Mouse (Mus musculus): ENCODE measurements around the gene Ccdc148. TPM values are rescaled to one million over a fixed set of nuclear protein-coding genes. Genes with fewer than 3 reads are reported as not detected.

The Ccdc148 gene
- polyA plus RNA-seq, 1 experiment from 2014 or later: 0.38 TPM

DNA sequence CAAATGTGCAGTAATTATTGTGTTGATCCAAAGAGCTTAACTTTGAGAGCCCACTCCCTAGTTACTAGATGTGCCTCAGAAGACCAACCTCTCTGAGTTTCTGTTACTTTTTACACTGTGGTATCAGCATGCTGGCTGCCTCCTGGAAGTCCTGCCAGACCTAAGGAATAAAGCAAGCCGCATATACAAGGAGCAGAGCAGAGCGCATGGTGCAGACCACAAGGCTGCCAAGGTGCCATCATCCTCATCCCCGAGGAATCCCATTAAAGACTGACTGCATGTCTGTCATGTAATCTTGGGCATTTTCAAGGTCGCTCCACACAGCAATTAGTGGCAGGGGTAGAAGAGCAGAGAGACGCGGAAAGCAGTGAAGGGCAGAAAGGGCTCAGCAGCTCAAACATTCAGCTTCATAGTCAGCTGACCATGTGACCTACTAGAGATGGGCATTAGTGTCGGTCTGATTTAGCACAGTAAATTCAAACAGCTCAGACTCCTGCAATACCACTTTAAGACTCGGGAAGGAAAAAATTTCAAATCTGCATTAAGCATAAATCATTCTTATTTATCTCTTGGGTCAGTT is 110.1 kb downstream of the Ccdc148 start:
- H3K36me3 ChIP-seq (ENCODE audit: control insufficient read depth, insufficient read depth, low read length): no peaks in the 10 kb centered on the region
- no peak overlapping the region for H3K9ac ChIP-seq (ENCODE audit: low read length)
- no peak overlapping the region for H3K27ac ChIP-seq (ENCODE audit: low read depth, low read length)
- no peaks in the 10 kb centered on the region for H3K27me3 ChIP-seq (ENCODE audit: control insufficient read depth, insufficient read depth, low read length)
- no peaks in the 10 kb centered on the region for H3K9me3 ChIP-seq (ENCODE audit: control insufficient read depth, low read length)
- H3K4me2 ChIP-seq (ENCODE audit: low read depth): no peak overlapping the region
- WGBS: 74% methylated on average over 8 of the region's 8 CpGs
- no peak for ATAC-seq (ENCODE audit: insufficient read depth, low FRiP score, low TSS enrichment)
- H3K4me3 ChIP-seq (ENCODE audit: low read depth, low read length): no peak overlapping the region
- no peaks in the 10 kb centered on the region for H3K4me1 ChIP-seq (ENCODE audit: control insufficient read depth, insufficient read depth, low read length)
- no peak for DNase-seq (ENCODE audit: low spot score)

DNA sequence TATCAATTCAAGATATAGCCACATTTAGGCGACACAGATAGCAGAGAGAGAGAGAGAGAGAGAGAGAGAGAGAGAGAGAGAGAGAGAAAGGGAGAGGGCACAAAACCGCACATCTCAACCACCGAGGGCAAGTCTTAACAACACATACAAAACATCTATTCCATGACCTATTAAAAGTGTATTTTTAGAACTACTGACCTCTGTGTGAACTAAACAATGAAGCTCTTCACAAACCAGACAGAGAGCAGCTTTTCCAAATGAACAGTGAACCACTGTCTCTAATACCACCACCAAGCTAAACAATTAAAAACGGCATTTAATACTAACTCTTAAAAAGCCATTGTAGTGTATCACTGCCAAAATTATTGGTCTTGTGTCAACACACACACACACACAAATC is 110.8 kb downstream of the Ccdc148 start:
- Histone ChIP-seq H3K4me3 (ENCODE audit: low read depth, low read length) (no peak overlapping the region), H3K9me3 (ENCODE audit: control insufficient read depth, low read length) (no peaks in the 10 kb centered on the region), H3K4me1 (ENCODE audit: control insufficient read depth, insufficient read depth, low read length) (no peaks in the 10 kb centered on the region), H3K4me2 (ENCODE audit: low read depth) (no peak overlapping the region), H3K27ac (ENCODE audit: low read depth, low read length) (no peak overlapping the region), H3K9ac (ENCODE audit: low read length) (no peak overlapping the region), H3K27me3 (ENCODE audit: control insufficient read depth, insufficient read depth, low read length) (no peaks in the 10 kb centered on the region), H3K36me3 (ENCODE audit: control insufficient read depth, insufficient read depth, low read length) (no peaks in the 10 kb centered on the region)
- no peak for ATAC-seq (ENCODE audit: insufficient read depth, low FRiP score, low TSS enrichment)
- 48% methylated on average over 4 of the region's 4 CpGs for WGBS
- DNase-seq (ENCODE audit: low spot score): no peak

DNA sequence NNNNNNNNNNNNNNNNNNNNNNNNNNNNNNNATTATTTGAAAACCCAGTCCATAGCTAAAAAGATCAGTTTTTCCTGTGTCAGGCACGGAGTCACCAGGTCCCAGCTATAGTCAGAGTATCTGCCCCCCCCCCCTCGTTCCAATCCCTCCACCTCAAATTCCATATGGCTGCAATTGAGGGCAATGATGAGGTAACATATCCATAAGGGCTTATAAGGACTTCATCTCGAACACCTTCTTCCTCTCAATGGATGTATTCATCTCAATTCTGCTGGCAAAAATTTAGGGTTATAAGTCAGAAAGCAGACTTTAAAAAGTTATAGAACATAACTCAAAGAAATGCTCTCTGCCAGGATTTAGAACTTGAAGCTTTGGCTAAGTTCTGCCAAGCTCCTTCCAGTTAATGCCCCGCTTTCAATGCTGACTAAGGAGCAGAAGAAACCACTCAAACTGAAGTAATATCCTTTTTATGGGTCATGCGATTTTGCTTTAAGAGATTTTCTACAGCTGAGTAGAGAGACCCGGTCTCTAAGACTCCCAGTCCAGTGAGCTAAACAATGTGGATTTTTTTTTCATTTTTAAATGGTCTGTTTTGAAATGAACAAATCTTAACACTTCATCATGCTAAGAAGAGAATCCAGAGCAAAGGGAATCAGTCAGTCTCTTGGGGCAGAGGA is 111.6 kb downstream of the Ccdc148 start:
- Histone ChIP-seq H3K4me2 (ENCODE audit: low read depth) (no peak overlapping the region), H3K9me3 (ENCODE audit: control insufficient read depth, low read length) (no peaks in the 10 kb centered on the region), H3K9ac (ENCODE audit: low read length) (no peak overlapping the region), H3K27ac (ENCODE audit: low read depth, low read length) (no peak overlapping the region), H3K36me3 (ENCODE audit: control insufficient read depth, insufficient read depth, low read length) (no peaks in the 10 kb centered on the region), H3K27me3 (ENCODE audit: control insufficient read depth, insufficient read depth, low read length) (no peaks in the 10 kb centered on the region), H3K4me1 (ENCODE audit: control insufficient read depth, insufficient read depth, low read length) (no peaks in the 10 kb centered on the region), H3K4me3 (ENCODE audit: low read depth, low read length) (no peak overlapping the region)
- ATAC-seq (ENCODE audit: insufficient read depth, low FRiP score, low TSS enrichment) (no peak), DNase-seq (ENCODE audit: low spot score) (no peak)
- 56% methylated on average over 6 of the region's 6 CpGs for WGBS

DNA sequence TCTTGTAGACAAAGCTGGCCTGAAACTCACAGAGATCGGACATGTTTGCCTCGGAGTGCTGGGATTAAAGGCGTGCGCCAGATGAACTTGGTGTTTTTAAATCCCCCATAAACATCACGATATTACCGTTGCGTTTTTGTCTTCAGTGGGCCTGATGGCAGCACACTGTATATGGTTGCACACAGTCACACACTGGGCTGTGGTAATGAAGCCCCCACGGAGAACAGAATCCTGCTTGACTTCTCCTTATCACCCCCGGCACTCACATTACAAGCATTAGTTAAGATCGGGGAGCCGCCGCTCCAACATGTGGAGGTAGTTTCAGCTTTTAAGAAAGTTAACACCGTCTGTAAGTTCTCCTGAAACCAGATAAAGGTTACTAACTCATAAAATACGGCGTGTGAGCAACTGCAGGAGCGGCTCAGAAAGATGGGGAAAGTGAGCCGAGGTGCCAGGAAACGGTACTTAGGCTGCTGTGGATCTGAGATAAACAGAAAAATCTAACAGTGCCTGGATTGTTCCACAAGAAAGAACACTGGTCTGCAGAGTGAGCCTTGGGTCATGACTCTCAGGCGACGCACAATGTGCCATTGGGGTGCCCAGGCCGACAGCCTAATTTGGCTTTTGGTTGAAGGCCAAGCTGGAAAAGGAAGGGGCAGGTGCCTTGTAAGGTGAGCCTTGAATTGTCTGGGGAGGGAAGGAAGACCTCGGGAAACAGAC is 117.0 kb downstream of the Ccdc148 start:
- H3K36me3 ChIP-seq (ENCODE audit: control insufficient read depth, insufficient read depth, low read length): no peaks in the 10 kb centered on the region
- H3K4me1 ChIP-seq (ENCODE audit: control insufficient read depth, insufficient read depth, low read length): no peaks in the 10 kb centered on the region
- no peak overlapping the region for H3K9ac ChIP-seq (ENCODE audit: low read length)
- H3K27ac ChIP-seq (ENCODE audit: low read depth, low read length): no peak overlapping the region
- DNase-seq (ENCODE audit: low spot score) (no peak), ATAC-seq (ENCODE audit: insufficient read depth, low FRiP score, low TSS enrichment) (no peak)
- H3K4me3 ChIP-seq (ENCODE audit: low read depth, low read length): no peak overlapping the region
- WGBS: 78% methylated on average over 22 of the region's 22 CpGs
- H3K9me3 ChIP-seq (ENCODE audit: control insufficient read depth, low read length): no peaks in the 10 kb centered on the region
- no peak overlapping the region for H3K4me2 ChIP-seq (ENCODE audit: low read depth)
- no peaks in the 10 kb centered on the region for H3K27me3 ChIP-seq (ENCODE audit: control insufficient read depth, insufficient read depth, low read length)

DNA sequence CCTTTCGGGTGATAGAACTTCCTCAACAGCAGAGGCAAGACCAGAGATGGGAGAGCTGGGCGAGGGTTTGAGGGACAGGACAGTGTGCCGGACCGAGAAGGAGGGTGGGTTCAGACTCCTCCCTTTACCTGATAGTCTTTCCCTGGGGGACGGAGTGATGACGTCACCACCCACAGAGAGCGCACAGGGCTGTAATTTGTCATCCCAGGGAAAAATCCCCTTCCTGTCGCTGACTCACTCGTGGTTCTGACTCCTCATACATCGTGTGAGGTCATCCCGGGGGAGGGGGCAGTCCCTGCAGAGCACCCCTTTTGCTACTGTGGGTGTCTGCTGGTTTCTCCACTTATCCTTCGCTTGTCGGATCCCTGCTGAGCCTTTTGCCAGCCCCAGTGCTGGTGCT is 117.9 kb downstream of the Ccdc148 start:
- Histone ChIP-seq H3K36me3 (ENCODE audit: control insufficient read depth, insufficient read depth, low read length) (no peaks in the 10 kb centered on the region), H3K27ac (ENCODE audit: low read depth, low read length) (no peak overlapping the region), H3K9ac (ENCODE audit: low read length) (no peak overlapping the region), H3K9me3 (ENCODE audit: control insufficient read depth, low read length) (no peaks in the 10 kb centered on the region), H3K4me3 (ENCODE audit: low read depth, low read length) (no peak overlapping the region), H3K27me3 (ENCODE audit: control insufficient read depth, insufficient read depth, low read length) (no peaks in the 10 kb centered on the region), H3K4me2 (ENCODE audit: low read depth) (no peak overlapping the region), H3K4me1 (ENCODE audit: control insufficient read depth, insufficient read depth, low read length) (no peaks in the 10 kb centered on the region)
- peak; percentile 27; the same call in 1 of the 2 replicates for ATAC-seq (ENCODE audit: insufficient read depth, low FRiP score, low TSS enrichment)
- no peak for DNase-seq (ENCODE audit: low spot score)
- 70% methylated on average over 12 of the region's 13 CpGs for WGBS

DNA sequence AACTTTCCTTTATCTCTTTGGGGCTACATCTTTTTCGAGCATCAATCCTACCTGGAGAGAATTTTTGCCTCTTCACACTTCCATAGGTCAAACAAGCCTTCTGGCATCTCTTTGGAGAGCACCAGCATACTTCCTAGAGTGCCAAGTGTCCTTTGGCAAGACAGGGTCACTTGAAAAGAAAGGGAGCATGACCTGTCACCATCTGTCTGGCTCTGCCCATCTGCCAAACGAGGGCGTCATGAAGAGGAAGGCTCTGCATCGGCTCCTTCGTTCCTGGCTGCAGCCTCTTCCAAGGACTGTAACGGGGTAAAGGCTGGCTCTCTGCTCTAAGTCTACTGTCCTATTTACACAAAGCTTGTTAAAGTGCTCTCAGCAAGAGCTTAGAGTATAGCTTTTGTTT is 124.0 kb downstream of the Ccdc148 start:
- H3K4me1 ChIP-seq (ENCODE audit: control insufficient read depth, insufficient read depth, low read length): no peaks in the 10 kb centered on the region
- H3K27me3 ChIP-seq (ENCODE audit: control insufficient read depth, insufficient read depth, low read length): no peaks in the 10 kb centered on the region
- no peak overlapping the region for H3K27ac ChIP-seq (ENCODE audit: low read depth, low read length)
- WGBS: 57% methylated on average over 6 of the region's 6 CpGs
- H3K9ac ChIP-seq (ENCODE audit: low read length): no peak overlapping the region
- H3K36me3 ChIP-seq (ENCODE audit: control insufficient read depth, insufficient read depth, low read length): no peaks in the 10 kb centered on the region
- no peaks in the 10 kb centered on the region for H3K9me3 ChIP-seq (ENCODE audit: control insufficient read depth, low read length)
- DNase-seq (ENCODE audit: low spot score) (no peak), ATAC-seq (ENCODE audit: insufficient read depth, low FRiP score, low TSS enrichment) (no peak)
- H3K4me3 ChIP-seq (ENCODE audit: low read depth, low read length): no peak overlapping the region
- H3K4me2 ChIP-seq (ENCODE audit: low read depth): no peak overlapping the region

DNA sequence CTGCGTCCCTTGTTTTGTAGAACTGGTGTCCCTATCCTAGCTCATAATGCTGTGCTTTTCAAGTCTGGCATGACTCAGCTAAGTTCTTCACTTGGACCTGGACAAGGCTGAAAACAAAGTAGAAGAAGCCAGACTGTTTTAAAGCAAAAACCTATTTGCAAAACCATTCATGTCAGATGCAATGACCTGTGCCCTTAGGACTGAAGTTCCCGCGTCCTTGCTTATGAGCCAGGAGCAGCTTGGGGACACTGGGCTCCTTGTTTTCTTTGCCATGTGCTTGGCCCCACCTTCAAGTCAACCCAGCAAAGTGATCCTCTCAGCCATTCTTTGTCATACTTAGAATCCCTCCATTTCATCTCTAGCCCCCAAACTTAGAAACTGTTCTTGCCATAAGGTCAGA is 125.3 kb downstream of the Ccdc148 start:
- no peak for DNase-seq (ENCODE audit: low spot score)
- WGBS: 84% methylated on average over 3 of the region's 3 CpGs
- no peak overlapping the region for H3K27ac ChIP-seq (ENCODE audit: low read depth, low read length)

DNA sequence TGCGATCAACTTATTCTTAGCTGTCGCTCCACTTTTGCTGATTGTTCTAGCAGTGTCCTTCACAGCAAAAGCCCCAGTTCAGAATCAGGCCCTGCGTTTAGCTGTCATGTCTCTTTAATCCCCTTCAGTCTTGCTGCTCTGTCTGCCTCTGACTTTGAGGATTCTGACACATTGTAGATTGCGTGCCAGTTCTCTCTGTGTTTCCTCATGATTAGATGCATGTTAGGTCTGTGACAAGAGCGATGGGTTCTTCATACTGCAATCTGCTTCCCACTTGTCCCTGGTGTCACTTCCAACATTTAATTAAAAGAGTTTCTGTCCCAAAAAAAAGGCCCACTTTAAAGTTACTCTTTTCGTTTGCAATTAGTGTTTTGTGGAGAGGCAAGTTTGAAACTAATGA is 126.2 kb downstream of the Ccdc148 start:
- 94% methylated on average over 6 of the region's 6 CpGs for WGBS
- Histone ChIP-seq H3K27me3 (ENCODE audit: control insufficient read depth, insufficient read depth, low read length) (no peaks in the 10 kb centered on the region), H3K9ac (ENCODE audit: low read length) (no peak overlapping the region), H3K27ac (ENCODE audit: low read depth, low read length) (no peak overlapping the region), H3K4me2 (ENCODE audit: low read depth) (no peak overlapping the region), H3K36me3 (ENCODE audit: control insufficient read depth, insufficient read depth, low read length) (no peaks in the 10 kb centered on the region), H3K9me3 (ENCODE audit: control insufficient read depth, low read length) (no peaks in the 10 kb centered on the region), H3K4me1 (ENCODE audit: control insufficient read depth, insufficient read depth, low read length) (no peaks in the 10 kb centered on the region), H3K4me3 (ENCODE audit: low read depth, low read length) (no peak overlapping the region)
- no peak for ATAC-seq (ENCODE audit: insufficient read depth, low FRiP score, low TSS enrichment)
- DNase-seq (ENCODE audit: low spot score): no peak

More for the DNA sequence above, 125.3 kb downstream of the Ccdc148 start:
- Histone ChIP-seq H3K27me3 (ENCODE audit: control insufficient read depth, insufficient read depth, low read length) (no peaks in the 10 kb centered on the region), H3K9me3 (ENCODE audit: control insufficient read depth, low read length) (no peaks in the 10 kb centered on the region), H3K4me3 (ENCODE audit: low read depth, low read length) (no peak overlapping the region), H3K4me2 (ENCODE audit: low read depth) (no peak overlapping the region), H3K9ac (ENCODE audit: low read length) (no peak overlapping the region), H3K36me3 (ENCODE audit: control insufficient read depth, insufficient read depth, low read length) (no peaks in the 10 kb centered on the region), H3K4me1 (ENCODE audit: control insufficient read depth, insufficient read depth, low read length) (no peaks in the 10 kb centered on the region)
- ATAC-seq (ENCODE audit: insufficient read depth, low FRiP score, low TSS enrichment): no peak

DNA sequence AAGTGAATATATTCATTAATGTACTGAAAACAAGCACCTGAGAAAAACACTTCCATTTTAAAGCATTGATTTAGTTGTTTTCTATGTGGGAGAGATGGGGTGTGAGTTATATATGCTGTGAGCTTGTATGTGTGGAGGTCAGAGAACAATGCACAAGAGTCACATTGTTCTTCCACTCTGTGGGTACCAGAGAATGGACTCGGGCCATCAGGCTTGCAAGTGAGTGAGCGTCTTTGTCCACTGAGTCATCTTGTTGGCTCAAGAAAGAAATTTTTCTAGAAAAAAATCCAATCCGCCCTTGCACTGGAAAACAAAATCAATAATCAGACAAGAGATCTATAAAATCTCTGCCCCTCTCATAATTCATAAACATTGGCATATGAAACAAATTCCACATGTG is 135.9 kb downstream of the Ccdc148 start:
- no peak for ATAC-seq (ENCODE audit: insufficient read depth, low FRiP score, low TSS enrichment)
- no peak overlapping the region for H3K4me3 ChIP-seq (ENCODE audit: low read depth, low read length)
- H3K27ac ChIP-seq (ENCODE audit: low read depth, low read length): no peak overlapping the region
- no peak overlapping the region for H3K9ac ChIP-seq (ENCODE audit: low read length)
- no peaks in the 10 kb centered on the region for H3K9me3 ChIP-seq (ENCODE audit: control insufficient read depth, low read length)
- DNase-seq (ENCODE audit: low spot score): no peak
- H3K27me3 ChIP-seq (ENCODE audit: control insufficient read depth, insufficient read depth, low read length): no peaks in the 10 kb centered on the region
- H3K4me2 ChIP-seq (ENCODE audit: low read depth): no peak overlapping the region
- H3K36me3 ChIP-seq (ENCODE audit: control insufficient read depth, insufficient read depth, low read length): no peaks in the 10 kb centered on the region
- H3K4me1 ChIP-seq (ENCODE audit: control insufficient read depth, insufficient read depth, low read length): no peaks in the 10 kb centered on the region
- WGBS: 79% methylated on average over 3 of the region's 3 CpGs

Measured in neural tube, embryonic 11.5 days (tissue).